Mouse (Mus musculus) intestine, embryonic 15.5 days (tissue): Measurements from ENCODE around the gene Gm37240. TPM values are rescaled to one million over a fixed set of nuclear protein-coding genes. Genes with fewer than 3 reads are reported as not detected.

Experiments used
- ATAC-seq: fragments of 200-750 bp; cut with Nextera tagmentation; 2 replicates; pipeline ENCODE4 v1.8.0; 2017; ENCODE audit warnings: moderate TSS enrichment, moderate library complexity
- H3K27ac ChIP-seq: fragments of 300-500 bp; sonication (generic); 2 replicates; pipeline ENCODE4 v1.5.1; 2015; ENCODE audit warnings: mild to moderate bottlenecking, inconsistent platforms
- H3K27me3 ChIP-seq: fragments of 300-500 bp; sonication (generic); replicated peaks from 2 replicates; pipeline ENCODE4 v1.6.1; 2015; ENCODE audit warnings: inconsistent platforms
- H3K36me3 ChIP-seq: fragments of 300-500 bp; sonication (generic); 2 replicates; pipeline ENCODE4 v1.6.1; 2015; ENCODE audit warnings: inconsistent platforms
- H3K4me1 ChIP-seq: fragments of 300-500 bp; sonication (generic); replicated peaks from 2 replicates; pipeline ENCODE4 v1.6.1; 2015; ENCODE audit warnings: inconsistent platforms
- H3K4me2 ChIP-seq: fragments of 300-500 bp; sonication (generic); replicated peaks from 2 replicates; pipeline ENCODE4 v1.6.1; 2015; ENCODE audit warnings: mild to moderate bottlenecking, inconsistent platforms
- H3K4me3 ChIP-seq: fragments of 300-500 bp; sonication (generic); replicated peaks from 2 replicates; pipeline ENCODE4 v1.5.1; 2015; ENCODE audit warnings: inconsistent platforms
- H3K9ac ChIP-seq: fragments of 300-500 bp; sonication (generic); 2 replicates; pipeline ENCODE4 v1.6.1; 2015; ENCODE audit warnings: inconsistent platforms
- H3K9me3 ChIP-seq: fragments of 300-500 bp; sonication (generic); 2 replicates; pipeline ENCODE4 v1.6.1; 2016; ENCODE audit warnings: inconsistent platforms
- WGBS: fragments of 180-500 bp; shearing (Covaris S2); methylation state at CpG from one replicate; pipeline ENCODE4 v1.1.7; 2015; 5-methylcytosine and 5-hydroxymethylcytosine counted together
- polyA plus RNA-seq: library from polyadenylated mRNA; unstranded; fragments of >200 nt; fragmentation: Nextera tagmentation; extraction: Ambion mirVana; gene quantifications from 2 replicates; pipeline ENCODE4 v1.2.1, GENCODE M21; 2015

The Gm37240 gene
- polyA plus RNA-seq, 1 experiment from 2014 or later: 6.5 TPM

GRCm38 (mm10) chr3:84951698-84952097 is 935.6 kb downstream of the Gm37240 start:
- H3K4me3 ChIP-seq: peak overlapping the region; percentile 47
- H3K4me1 ChIP-seq: no peaks in the 10 kb centered on the region
- H3K9me3 ChIP-seq: no peaks in the 10 kb centered on the region
- H3K27me3 ChIP-seq: no peaks in the 10 kb centered on the region
- WGBS: 18% methylated on average over 2 of the region's 2 CpGs
- H3K27ac ChIP-seq: peak overlapping the region; percentile 68; the same call in 1 of the 2 replicates
- peak overlapping the region; percentile 44; the same call in 1 of the 2 replicates for H3K9ac ChIP-seq
- H3K4me2 ChIP-seq: peak overlapping the region; percentile 77
- no peaks in the 10 kb centered on the region for H3K36me3 ChIP-seq
- ATAC-seq: peak; percentile 67; the same call in 1 of the 2 replicates

GRCm38 (mm10) chr3:84949387-84949786 is 937.9 kb downstream of the Gm37240 start:
- Histone ChIP-seq H3K4me1 (no peaks in the 10 kb centered on the region), H3K9me3 (no peaks in the 10 kb centered on the region), H3K27me3 (no peaks in the 10 kb centered on the region), H3K4me3 (no peak overlapping the region), H3K9ac (no peak overlapping the region), H3K4me2 (no peak overlapping the region), H3K27ac (no peak overlapping the region), H3K36me3 (no peaks in the 10 kb centered on the region)
- WGBS: 72% methylated on average over 4 of the region's 4 CpGs
- ATAC-seq: no peak

GRCm38 (mm10) chr3:84946381-84946780 is 940.9 kb downstream of the Gm37240 start:
- Histone ChIP-seq H3K36me3 (no peaks in the 10 kb centered on the region), H3K4me1 (no peaks in the 10 kb centered on the region), H3K9me3 (no peaks in the 10 kb centered on the region), H3K27ac (no peak overlapping the region), H3K27me3 (no peaks in the 10 kb centered on the region), H3K4me3 (no peak overlapping the region), H3K9ac (no peak overlapping the region), H3K4me2 (no peak overlapping the region)
- 85% methylated on average over 1 of the region's 1 CpGs for WGBS
- no peak for ATAC-seq

- Histone ChIP-seq H3K27me3 (no peaks in the 10 kb centered on the region), H3K36me3 (no peaks in the 10 kb centered on the region), H3K9ac (no peak overlapping the region), H3K9me3 (no peaks in the 10 kb centered on the region), H3K4me2 (no peak overlapping the region), H3K4me3 (no peak overlapping the region), H3K27ac (no peak overlapping the region), H3K4me1 (no peaks in the 10 kb centered on the region)
- 84% methylated on average over 3 of the region's 3 CpGs for WGBS
- ATAC-seq: no peak
Measured at GRCm38 (mm10) chr3:84944933-84945332, 942.4 kb downstream of the Gm37240 start.

GRCm38 (mm10) chr3:84937360-84938355 is 949.7 kb downstream of the Gm37240 start:
- Histone ChIP-seq H3K27ac (no peak overlapping the region), H3K4me3 (no peak overlapping the region), H3K9me3 (no peaks in the 10 kb centered on the region), H3K4me2 (no peak overlapping the region), H3K4me1 (no peaks in the 10 kb centered on the region), H3K9ac (no peak overlapping the region), H3K36me3 (no peaks in the 10 kb centered on the region), H3K27me3 (no peaks in the 10 kb centered on the region)
- WGBS: 67% methylated on average over 12 of the region's 12 CpGs
- ATAC-seq: peak; percentile 82

- Histone ChIP-seq H3K36me3 (no peaks in the 10 kb centered on the region), H3K9ac (no peak overlapping the region), H3K4me1 (no peaks in the 10 kb centered on the region), H3K4me2 (no peak overlapping the region), H3K27ac (no peak overlapping the region), H3K4me3 (no peak overlapping the region), H3K27me3 (no peaks in the 10 kb centered on the region), H3K9me3 (no peaks in the 10 kb centered on the region)
- ATAC-seq: no peak
- WGBS: 81% methylated on average over 5 of the region's 5 CpGs
Measured at GRCm38 (mm10) chr3:84936956-84937355, 950.4 kb downstream of the Gm37240 start.

GRCm38 (mm10) chr3:84936252-84936651 is 951.1 kb downstream of the Gm37240 start:
- H3K36me3 ChIP-seq: no peaks in the 10 kb centered on the region
- H3K27me3 ChIP-seq: no peaks in the 10 kb centered on the region
- 49% methylated on average over 2 of the region's 2 CpGs for WGBS
- no peak for ATAC-seq
- no peaks in the 10 kb centered on the region for H3K9me3 ChIP-seq
- H3K4me2 ChIP-seq: no peak overlapping the region
- H3K4me1 ChIP-seq: no peaks in the 10 kb centered on the region
- H3K27ac ChIP-seq: no peak overlapping the region
- H3K4me3 ChIP-seq: no peak overlapping the region
- H3K9ac ChIP-seq: no peak overlapping the region

- Histone ChIP-seq H3K4me3 (no peak overlapping the region), H3K36me3 (no peaks in the 10 kb centered on the region), H3K9me3 (no peaks in the 10 kb centered on the region), H3K4me1 (no peaks in the 10 kb centered on the region), H3K27me3 (no peaks in the 10 kb centered on the region), H3K4me2 (no peak overlapping the region), H3K27ac (no peak overlapping the region), H3K9ac (no peak overlapping the region)
- ATAC-seq: no peak
- 76% methylated on average over 1 of the region's 1 CpGs for WGBS
Measured at GRCm38 (mm10) chr3:84935729-84936128, 951.6 kb downstream of the Gm37240 start.

- 51% methylated on average over 3 of the region's 3 CpGs for WGBS
- no peak overlapping the region for H3K4me2 ChIP-seq
- no peaks in the 10 kb centered on the region for H3K9me3 ChIP-seq
- H3K27me3 ChIP-seq: no peaks in the 10 kb centered on the region
- no peak for ATAC-seq
- H3K36me3 ChIP-seq: no peaks in the 10 kb centered on the region
- no peaks in the 10 kb centered on the region for H3K4me1 ChIP-seq
- H3K4me3 ChIP-seq: no peak overlapping the region
- no peak overlapping the region for H3K9ac ChIP-seq
- no peak overlapping the region for H3K27ac ChIP-seq
Measured at GRCm38 (mm10) chr3:84930683-84931082, 956.6 kb downstream of the Gm37240 start.

- Histone ChIP-seq H3K4me1 (peaks cover 2% of the 10 kb centered on the region; the same call in 1 of the 2 replicates), H3K4me3 (no peak overlapping the region), H3K27ac (no peak overlapping the region), H3K36me3 (no peaks in the 10 kb centered on the region), H3K4me2 (no peak overlapping the region), H3K9ac (no peak overlapping the region), H3K27me3 (no peaks in the 10 kb centered on the region), H3K9me3 (no peaks in the 10 kb centered on the region)
- WGBS: 90% methylated on average over 3 of the region's 3 CpGs
- ATAC-seq: no peak
Measured at GRCm38 (mm10) chr3:84929171-84929570, 958.1 kb downstream of the Gm37240 start.

GRCm38 (mm10) chr3:84927901-84928300 is 959.4 kb downstream of the Gm37240 start:
- Histone ChIP-seq H3K4me2 (no peak overlapping the region), H3K36me3 (no peaks in the 10 kb centered on the region), H3K4me3 (no peak overlapping the region), H3K27me3 (no peaks in the 10 kb centered on the region), H3K9ac (no peak overlapping the region), H3K27ac (no peak overlapping the region), H3K4me1 (peaks cover 2% of the 10 kb centered on the region; the same call in 1 of the 2 replicates), H3K9me3 (no peaks in the 10 kb centered on the region)
- 91% methylated on average over 2 of the region's 2 CpGs for WGBS
- no peak for ATAC-seq

GRCm38 (mm10) chr3:84927168-84927794 is 960.0 kb downstream of the Gm37240 start:
- H3K4me1 ChIP-seq: peaks cover 2% of the 10 kb centered on the region; the same call in 1 of the 2 replicates
- H3K4me2 ChIP-seq: no peak overlapping the region
- H3K9me3 ChIP-seq: no peaks in the 10 kb centered on the region
- no peak overlapping the region for H3K9ac ChIP-seq
- H3K4me3 ChIP-seq: no peak overlapping the region
- ATAC-seq: no peak
- H3K27me3 ChIP-seq: no peaks in the 10 kb centered on the region
- H3K27ac ChIP-seq: no peak overlapping the region
- 64% methylated on average over 8 of the region's 8 CpGs for WGBS
- no peaks in the 10 kb centered on the region for H3K36me3 ChIP-seq
